Mouse (Mus musculus) thymus, postnatal 4 days (tissue): ENCODE measurements around the gene Sptb.

Source experiments
- DNase-seq: peaks from one replicate; pipeline ENCODE4 v3.0.0; 2021

Sptb gene

GRCm38 (mm10) chr12:76572261-76573251, 137.8 kb downstream of the Sptb start:
- no peak for DNase-seq

- DNase-seq: no peak
Measured at GRCm38 (mm10) chr12:76571266-76571665, 139.1 kb downstream of the Sptb start.

- no peak for DNase-seq
Measured at GRCm38 (mm10) chr12:76570221-76570940, 140.0 kb downstream of the Sptb start.

GRCm38 (mm10) chr12:76566284-76566683, 144.1 kb downstream of the Sptb start:
- DNase-seq: no peak

DNA sequence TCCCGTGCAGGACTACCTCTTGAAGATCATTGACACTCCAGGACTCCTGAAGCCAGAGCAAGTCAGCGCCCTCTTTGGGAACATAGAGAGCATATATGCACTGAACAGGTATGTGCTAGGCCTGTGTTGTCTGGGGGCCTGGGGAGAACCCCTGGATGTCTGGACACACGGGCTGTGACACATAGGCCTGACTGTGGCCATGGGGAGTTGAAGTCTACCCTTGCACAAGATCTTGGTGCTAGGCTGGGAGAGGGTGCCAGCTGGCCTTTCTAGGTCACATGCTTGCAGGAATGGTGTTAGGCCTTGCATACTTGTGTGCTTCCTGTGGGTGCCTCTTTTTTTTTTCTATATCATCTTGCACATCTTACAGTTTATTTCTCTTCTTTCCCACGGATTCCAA, 148.2 kb downstream of the Sptb start:
- DNase-seq: peak; percentile 40

- peak; percentile 44 for DNase-seq
Measured at GRCm38 (mm10) chr12:76558206-76558605, 152.1 kb downstream of the Sptb start.

- no peak for DNase-seq
Measured at GRCm38 (mm10) chr12:76556745-76557389, 153.5 kb downstream of the Sptb start.

DNA sequence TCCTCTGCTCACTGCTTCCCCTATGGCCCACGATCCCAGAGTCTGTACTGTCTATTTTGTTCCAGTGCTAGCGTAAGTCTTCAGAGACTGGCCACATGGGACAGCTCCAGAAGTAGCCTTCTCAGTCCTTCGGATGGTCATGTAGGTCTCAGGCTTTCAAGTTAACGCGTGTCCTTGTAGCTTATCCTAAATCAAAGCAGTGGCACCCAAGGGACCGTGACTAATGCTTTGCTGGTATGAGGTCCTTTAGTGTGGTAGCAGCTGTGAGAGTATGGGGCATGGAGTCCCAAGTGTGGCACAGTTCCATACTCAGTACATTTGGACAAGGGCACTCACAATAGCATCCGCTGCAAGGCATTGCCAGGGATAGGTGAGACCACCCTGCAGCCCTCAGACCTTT, 154.2 kb downstream of the Sptb start:
- no peak for DNase-seq

GRCm38 (mm10) chr12:76554871-76555386, 155.4 kb downstream of the Sptb start:
- DNase-seq: no peak

GRCm38 (mm10) chr12:76554392-76554791, 156.0 kb downstream of the Sptb start:
- no peak for DNase-seq

DNA sequence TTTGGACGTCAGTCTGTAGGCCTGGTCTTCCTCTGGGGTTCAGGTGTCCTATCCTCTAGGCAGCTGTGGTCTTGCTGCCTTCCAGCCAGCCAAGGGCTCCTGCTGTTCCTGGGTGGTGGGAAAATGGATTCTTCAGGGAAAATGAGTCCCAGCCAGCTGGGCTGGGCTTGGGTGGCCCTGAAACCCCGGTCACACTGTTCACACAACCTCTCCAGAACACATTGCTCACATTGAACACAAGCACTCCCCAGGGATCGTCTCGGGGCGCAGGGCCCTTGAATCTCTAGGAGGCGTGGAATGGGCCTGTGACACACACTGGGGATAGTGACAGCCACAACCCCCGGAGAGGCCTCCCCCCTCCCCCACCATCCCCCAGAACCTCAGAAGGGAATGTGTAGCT, 156.4 kb downstream of the Sptb start:
- DNase-seq: no peak

DNA sequence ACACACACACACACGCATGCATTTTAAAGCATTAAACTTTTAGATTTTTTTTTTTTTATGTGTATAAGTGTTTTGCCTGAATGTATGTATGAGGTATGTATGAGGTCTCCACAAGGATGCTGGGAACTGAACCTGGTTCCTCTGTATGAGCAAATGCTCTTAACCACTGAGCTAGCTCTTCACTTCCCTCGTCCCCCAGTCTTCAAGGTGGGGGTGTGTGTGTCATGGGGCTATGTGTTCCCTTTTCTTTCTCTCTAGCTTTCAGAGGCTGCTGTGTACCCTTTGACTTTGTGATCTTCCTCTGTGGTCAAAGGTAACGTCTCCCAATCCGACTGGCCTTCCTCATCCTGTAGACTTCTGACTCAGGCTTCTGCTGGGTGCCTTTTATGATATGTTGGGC, 157.4 kb downstream of the Sptb start:
- no peak for DNase-seq

DNA sequence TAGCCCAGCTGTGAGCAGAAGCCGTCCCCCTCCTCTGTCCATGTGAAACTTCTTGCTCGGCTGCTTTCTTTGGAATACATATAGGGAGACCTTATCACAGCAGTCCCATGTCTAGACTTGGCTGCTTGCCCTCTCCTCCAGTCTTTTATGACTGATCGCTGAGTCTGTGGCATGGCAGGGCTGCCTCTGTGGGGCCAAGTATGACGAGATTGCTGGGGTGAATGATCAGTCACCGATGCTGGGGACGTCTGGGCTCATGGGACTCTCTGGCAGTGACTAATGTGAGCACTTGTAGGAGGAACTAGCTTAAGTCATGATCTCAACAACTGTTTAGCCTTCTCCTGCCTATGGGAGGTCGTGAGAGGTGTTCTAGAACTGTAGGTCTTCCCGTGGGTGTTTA, 158.0 kb downstream of the Sptb start:
- DNase-seq: no peak

GRCm38 (mm10) chr12:76549203-76549602, 161.1 kb downstream of the Sptb start:
- DNase-seq: no peak

GRCm38 (mm10) chr12:76548082-76548423, 162.3 kb downstream of the Sptb start:
- DNase-seq: no peak

DNA sequence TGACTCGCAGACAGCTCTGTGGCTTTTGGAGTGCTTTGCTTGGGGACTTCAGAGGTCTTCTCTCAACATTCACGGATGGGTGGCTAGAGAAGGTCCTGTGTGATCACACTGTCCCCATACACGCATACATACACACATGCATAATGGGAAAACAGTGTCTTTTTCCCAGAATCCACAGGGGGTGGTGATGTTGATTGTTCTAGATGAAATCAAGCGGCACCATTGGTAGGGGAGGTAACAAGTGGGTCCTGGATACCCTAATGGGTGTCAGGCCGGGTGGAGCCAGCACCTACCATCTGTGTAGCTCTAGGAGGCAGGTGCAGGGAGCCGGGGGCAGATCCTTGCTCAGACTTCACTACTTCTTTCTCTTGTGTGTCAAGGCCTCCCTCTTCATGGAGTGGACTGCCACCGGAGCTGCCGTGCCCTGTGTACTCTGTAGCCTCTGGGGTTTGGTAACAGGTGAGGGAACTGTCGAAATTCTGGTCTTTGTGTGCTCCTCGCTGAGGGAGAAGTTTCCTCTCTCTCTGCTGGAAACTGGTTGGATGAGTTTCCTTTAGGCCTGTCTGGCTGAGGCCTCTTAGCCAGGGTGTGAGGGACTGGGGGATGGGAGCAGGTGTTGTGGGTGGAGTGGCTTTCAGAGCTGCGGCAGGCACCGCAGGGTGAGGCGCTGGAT, 162.8 kb downstream of the Sptb start:
- DNase-seq: peak; percentile 70

GRCm38 (mm10) chr12:76546383-76547276, 163.7 kb downstream of the Sptb start:
- peak; percentile 39 for DNase-seq

DNA sequence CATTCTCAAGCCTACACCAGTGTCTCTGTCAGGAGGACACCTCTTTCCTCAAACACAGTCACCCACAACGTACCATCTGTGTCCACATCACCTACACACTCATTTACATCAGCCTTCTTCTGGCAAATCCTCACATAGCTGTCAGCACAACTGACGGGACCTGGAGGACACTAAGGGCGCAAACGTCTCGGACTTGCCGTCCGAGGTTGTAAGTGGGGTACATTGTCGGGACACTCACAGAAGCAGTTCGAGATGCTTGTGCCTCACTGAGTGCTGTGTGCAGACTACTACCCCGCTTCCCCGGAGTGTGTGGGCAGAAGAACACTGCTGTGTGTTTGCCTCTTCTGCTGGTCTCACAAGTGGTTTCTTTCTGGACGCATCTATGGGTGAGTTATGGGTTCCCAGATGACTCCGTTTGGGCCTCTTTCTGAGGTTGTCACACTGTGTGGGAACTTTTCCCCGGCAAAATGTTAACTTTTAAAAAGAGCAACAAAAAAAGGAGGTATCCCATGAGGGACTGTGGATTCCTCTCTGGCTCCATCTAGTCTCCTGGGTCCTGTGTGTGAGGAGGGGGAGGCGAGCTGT, 164.5 kb downstream of the Sptb start:
- no peak for DNase-seq

DNA sequence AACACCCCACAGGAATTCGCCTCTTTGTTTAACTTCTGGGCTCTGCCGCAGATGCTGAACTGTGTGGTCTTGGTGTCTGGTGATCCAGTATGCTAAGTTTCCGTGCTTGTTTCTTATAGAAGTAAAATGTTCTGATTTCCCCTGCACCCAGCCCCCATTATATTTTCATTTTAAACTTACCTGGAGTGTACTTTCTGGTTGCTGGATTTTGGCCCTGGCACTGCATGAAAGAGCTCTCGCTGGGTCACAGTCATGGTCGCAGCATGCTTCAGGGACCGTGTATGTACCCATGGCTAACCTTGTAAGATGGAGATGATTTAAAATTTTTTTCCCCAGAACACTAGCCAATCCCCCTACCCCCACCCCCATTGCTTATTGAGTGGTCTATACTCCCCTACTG, 168.5 kb downstream of the Sptb start:
- no peak for DNase-seq

GRCm38 (mm10) chr12:76541475-76541874, 168.9 kb downstream of the Sptb start:
- no peak for DNase-seq

- DNase-seq: no peak
Measured at GRCm38 (mm10) chr12:76540701-76541221, 169.6 kb downstream of the Sptb start.
